Mouse (Mus musculus) layer of hippocampus, adult 2 months (tissue): Measurements from ENCODE around the gene Olfr140. TPM values are rescaled to one million over a fixed set of nuclear protein-coding genes. Genes with fewer than 3 reads are reported as not detected.

Experiments used
- DNase-seq, 2 experiments: peaks; one replicate each; pipeline ENCODE4 v3.0.0; 2022; ENCODE audit warnings: low spot score in 2 of 2
- H3K27ac ChIP-seq: fragments of 200-600 bp; 2 replicates; pipeline ENCODE4 v1.8.1; 2022
- H3K4me3 ChIP-seq: fragments of 200-600 bp; 2 replicates; pipeline ENCODE4 v1.8.1; 2022; ENCODE audit warnings: mild to moderate bottlenecking
- CTCF ChIP-seq: fragments of 200-600 bp; conservative IDR thresholded peaks from 2 replicates; pipeline ENCODE4 v1.8.1; 2022; ENCODE audit warnings: antibody characterized with exemption, mild to moderate bottlenecking, moderate library complexity
- long read RNA-seq, 2 experiments: library from polyadenylated mRNA; stranded (forward); transcript quantifications; one replicate each; pipeline ENCODE4 v2.0.0; 2021; ENCODE audit warnings: borderline mapping rate in 2 of 2
- total RNA-seq, 2 experiments: library from RNA; stranded (reverse); gene quantifications; 2 replicates each; pipeline ENCODE4 v1.2.3; 2021

Gene Olfr140
- not detected for total RNA-seq
- long read RNA-seq, experiment 1 = 0 reads
- long read RNA-seq, experiment 2 = 0 reads

GRCm38 (mm10) chr2:90063494-90063893 is at the start of gene Olfr140:
Gene Olfr140 (minus strand): TSS chr2:90063594.
- Histone ChIP-seq H3K4me3 (no peak within 1 kb of the TSS), H3K27ac (no peak within 1 kb of the TSS)
- DNase-seq = no peak
- TF ChIP-seq CTCF = no peak

GRCm38 (mm10) chr2:90070065-90070464 is 6.7 kb upstream of the Olfr140 start:
- no peak overlapping the region for H3K27ac ChIP-seq
- no peak for DNase-seq
- no peak overlapping the region for H3K4me3 ChIP-seq
- no peak for TF ChIP-seq CTCF

GRCm38 (mm10) chr2:90035037-90035436 is 28.4 kb downstream of the Olfr140 start, which contains the start of gene Olfr1265:
Gene Olfr1265 (plus strand): TSS chr2:90035337.
- no peak for TF ChIP-seq CTCF
- Histone ChIP-seq H3K27ac (no peak within 1 kb of the TSS), H3K4me3 (no peak within 1 kb of the TSS)
- DNase-seq = no peak

GRCm38 (mm10) chr2:90025477-90025876 is 37.9 kb downstream of the Olfr140 start, which contains the start of gene Olfr1264:
Gene Olfr1264 (minus strand): TSS chr2:90025577.
- no peak for DNase-seq
- Histone ChIP-seq H3K4me3 (no peak within 1 kb of the TSS), H3K27ac (no peak within 1 kb of the TSS)
- TF ChIP-seq CTCF = no peak

DNA sequence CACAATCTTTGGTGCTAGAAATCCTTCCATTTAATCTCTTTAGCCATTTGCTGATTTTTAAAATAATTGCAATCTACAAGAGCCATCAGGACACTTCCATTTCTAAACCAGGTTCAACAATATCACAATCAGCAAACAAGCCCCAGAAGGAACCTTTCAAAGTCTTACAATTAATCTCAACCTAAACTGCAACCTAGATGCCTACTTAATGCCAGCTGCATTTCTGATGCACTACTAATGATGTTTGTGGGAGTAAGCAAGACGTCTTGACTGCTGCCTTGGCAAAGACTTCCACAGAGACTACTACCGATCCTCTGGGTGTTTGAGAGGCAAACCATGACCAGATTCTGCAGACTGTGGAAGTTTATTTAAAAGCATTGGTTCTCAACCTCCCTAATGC is 51.6 kb downstream of the Olfr140 start, which contains the start of gene Olfr1263:
Gene Olfr1263 (plus strand): TSS at position 301 of the 400 bp plus-strand sequence.
- H3K4me3 ChIP-seq = no peak within 1 kb of the TSS
- no peak for TF ChIP-seq CTCF
- DNase-seq = no peak
- H3K27ac ChIP-seq = no peak within 1 kb of the TSS

GRCm38 (mm10) chr2:89999845-90000244 is 63.5 kb downstream of the Olfr140 start, which contains the start of gene Olfr1262:
Gene Olfr1262 (plus strand): TSS chr2:90000145.
- no peak for TF ChIP-seq CTCF
- H3K4me3 ChIP-seq = no peak within 1 kb of the TSS
- no peak for DNase-seq
- H3K27ac ChIP-seq = no peak within 1 kb of the TSS

Other genes with a start within 250 kb of the Olfr140 start
- gene Olfr1256, start 222.0 kb downstream of the Olfr140 start, total RNA-seq = not detected
- gene Olfr48, start 215.4 kb downstream of the Olfr140 start, total RNA-seq = not detected
- not detected for gene Olfr1257, start 185.2 kb downstream of the Olfr140 start, total RNA-seq
- not detected for gene Olfr1258, start 136.3 kb downstream of the Olfr140 start, total RNA-seq
- not detected for gene Olfr1259, start 114.9 kb downstream of the Olfr140 start, total RNA-seq
- gene Olfr1260, start 89.3 kb downstream of the Olfr140 start, total RNA-seq = not detected
- gene Olfr1261, start 72.4 kb downstream of the Olfr140 start, total RNA-seq = not detected
- gene Olfr1262, start 63.4 kb downstream of the Olfr140 start, total RNA-seq = not detected
- not detected for gene Olfr1263, start 51.5 kb downstream of the Olfr140 start, total RNA-seq
- not detected for gene Olfr1264, start 38.0 kb downstream of the Olfr140 start, total RNA-seq
- not detected for gene Olfr1265, start 28.3 kb downstream of the Olfr140 start, total RNA-seq
- gene Olfr1269, start 57.8 kb upstream of the Olfr140 start, total RNA-seq = not detected
- gene Olfr32, start 78.7 kb upstream of the Olfr140 start, total RNA-seq = not detected
- not detected for gene Olfr1270, start 89.5 kb upstream of the Olfr140 start, total RNA-seq
- not detected for gene Olfr1506, start 160.9 kb upstream of the Olfr140 start, total RNA-seq
- not detected for gene Olfr142, start 194.0 kb upstream of the Olfr140 start, total RNA-seq
- gene Olfr1271, start 207.4 kb upstream of the Olfr140 start, total RNA-seq = not detected
- gene Olfr1272, start 229.2 kb upstream of the Olfr140 start, total RNA-seq = not detected